Mouse (Mus musculus): ENCODE data around the gene Nfyb.

Gene Nfyb

DNA sequence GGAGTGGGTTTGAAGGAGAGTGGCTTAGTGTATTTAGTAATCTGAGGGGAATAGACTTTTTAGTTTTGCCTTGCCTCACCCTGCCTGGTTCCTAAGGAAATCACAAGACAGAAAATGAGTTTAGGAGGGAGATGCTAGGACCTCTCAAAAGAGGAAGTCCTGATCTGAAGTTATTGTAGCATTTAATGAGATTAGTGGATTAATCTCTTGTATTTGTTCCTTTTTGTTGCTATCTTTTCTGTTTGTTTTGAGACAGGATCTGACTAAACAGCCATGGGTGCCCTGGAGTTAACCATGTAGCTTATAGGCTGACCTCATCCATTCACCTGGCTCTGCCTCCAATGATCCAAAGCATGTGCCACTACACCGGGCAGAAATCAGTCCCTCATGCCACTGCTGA is 21.4 kb downstream of the Nfyb start:
- no peak for DNase-seq (ENCODE audit: low read depth)

DNA sequence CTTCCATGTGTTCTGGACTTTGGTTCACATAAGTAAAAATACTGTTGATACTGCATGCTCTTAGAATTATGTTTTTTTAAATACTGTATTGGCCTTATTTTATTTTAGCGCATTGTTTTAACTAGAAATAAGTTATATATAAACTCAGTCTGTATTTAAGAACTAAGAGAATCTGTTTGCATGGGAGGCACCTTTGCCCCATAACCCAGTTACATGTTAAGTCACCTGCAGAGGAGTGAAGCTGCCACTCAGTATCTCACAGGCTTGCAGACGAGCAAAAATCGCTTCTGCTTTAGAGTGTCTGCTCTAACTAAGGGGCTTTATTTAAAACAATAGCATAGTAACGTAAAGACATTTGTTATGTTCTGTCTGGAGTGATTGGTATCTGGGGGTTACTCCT is 22.1 kb downstream of the Nfyb start:
- no peak for DNase-seq (ENCODE audit: low read depth)

DNA sequence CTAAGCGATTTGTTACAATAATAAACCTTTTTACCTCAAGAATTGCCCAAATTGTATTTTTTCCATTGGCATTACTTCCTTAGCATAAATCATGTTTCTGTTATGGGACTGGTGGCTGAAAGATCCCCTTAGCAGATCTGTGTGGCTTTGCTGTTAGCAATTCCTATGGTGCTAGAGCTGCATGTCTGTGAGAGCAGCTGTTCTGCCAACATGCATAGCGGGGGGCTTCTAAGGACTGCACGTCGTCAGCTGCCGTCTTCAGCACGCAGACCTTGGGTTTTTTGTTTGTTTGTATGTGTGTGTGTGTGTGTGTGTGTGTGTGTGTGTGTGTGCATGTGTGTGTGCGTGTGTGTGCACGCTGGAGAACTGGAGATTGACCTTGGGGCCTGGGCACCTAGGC is 22.6 kb downstream of the Nfyb start:
- no peak for DNase-seq (ENCODE audit: low read depth)

DNA sequence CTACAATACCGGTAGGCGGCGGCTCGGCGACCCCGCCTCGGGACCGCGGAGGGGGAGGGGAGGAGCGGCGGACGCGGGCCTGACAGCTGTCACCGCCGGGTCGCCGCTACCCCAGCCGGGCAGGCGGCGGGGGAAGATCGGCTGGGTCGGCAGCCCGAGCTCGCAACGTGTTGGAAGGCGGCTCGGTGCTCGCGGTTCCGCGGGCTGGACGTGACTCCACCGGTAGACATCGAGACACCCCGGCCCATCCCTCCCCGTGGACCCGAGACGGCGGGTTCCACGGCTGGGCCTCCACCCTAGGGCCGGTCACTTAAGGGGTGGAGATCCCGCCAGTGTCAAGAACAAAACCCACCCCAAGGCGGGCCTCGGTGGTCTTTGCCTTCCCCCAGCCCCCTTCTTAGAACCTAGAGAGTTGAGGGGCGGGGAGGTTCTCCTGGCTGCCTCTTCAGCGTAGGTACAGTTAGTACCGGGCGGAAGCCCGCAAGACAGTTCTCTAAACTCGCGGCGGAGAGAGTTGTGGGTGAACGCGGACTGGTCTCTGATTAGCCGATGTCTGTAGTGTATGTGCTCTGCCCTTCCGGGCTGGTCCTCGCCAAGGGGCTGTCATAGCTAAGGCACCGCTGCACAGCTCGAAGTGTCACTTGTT is 64.5 kb downstream of the Nfyb start:
- DNase-seq (ENCODE audit: low read depth), result peak; percentile 46

DNA sequence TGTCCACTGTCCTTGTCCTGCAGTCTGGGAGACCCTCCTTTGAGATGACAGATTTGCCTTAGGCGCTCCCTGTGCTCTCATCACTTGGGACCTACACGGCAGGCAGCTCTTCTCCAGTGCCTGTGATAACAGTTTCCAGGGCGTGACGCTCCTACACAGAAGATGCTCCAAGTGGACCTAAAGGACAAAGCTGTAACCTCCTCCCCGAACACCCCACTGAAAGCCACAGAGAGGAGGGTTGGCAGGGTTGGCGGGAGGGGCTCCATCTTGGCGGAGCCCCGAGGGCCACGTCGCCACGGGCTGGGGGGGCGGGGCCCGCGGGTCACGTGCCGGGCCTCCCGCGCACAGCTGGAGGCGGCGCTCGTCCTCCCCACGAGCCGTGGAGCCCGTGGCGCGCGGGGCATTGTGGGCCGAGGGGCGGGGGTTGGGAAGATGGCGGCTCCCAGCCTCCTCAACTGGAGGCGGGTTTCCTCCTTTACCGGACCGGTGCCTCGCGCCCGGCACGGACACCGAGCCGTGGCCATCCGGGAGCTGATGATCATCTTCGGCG is 65.2 kb downstream of the Nfyb start:
- DNase-seq (ENCODE audit: low read depth), result peak; percentile 59
